Mouse (Mus musculus): Measurements from ENCODE around the gene H2al1h. TPM values are rescaled to one million over a fixed set of nuclear protein-coding genes. Genes with fewer than 3 reads are reported as not detected.
"Not testable (repeated sequence)": the region's sequence is repeated elsewhere in the genome, so short reads cannot be mapped to it uniquely, and the experiment has no call there.

The H2al1h gene
- not detected in 2 replicates for polyA plus RNA-seq (2014; fragmentation: Nextera tagmentation; extraction: Ambion mirVana)

- H3K27me3 ChIP-seq (ENCODE audit: control insufficient read depth, insufficient read depth, low read length); H3K27ac ChIP-seq (replicated peaks; ENCODE audit: low read depth, low read length); H3K9ac ChIP-seq (replicated peaks; ENCODE audit: low read length); H3K4me1 ChIP-seq (ENCODE audit: control insufficient read depth, insufficient read depth, low read length); DNase-seq; H3K9me3 ChIP-seq (ENCODE audit: control insufficient read depth, low read length); H3K36me3 ChIP-seq (ENCODE audit: control insufficient read depth, insufficient read depth, low read length); H3K4me3 ChIP-seq (replicated peaks; ENCODE audit: low read depth, low read length); ATAC-seq (ENCODE audit: low FRiP score, low TSS enrichment); H3K4me2 ChIP-seq (ENCODE audit: low read length): not testable (repeated sequence)
- WGBS: no CpG with 5 or more reads among the region's 6 CpGs
These were observed at the start of gene H2al1h for GRCm38 (mm10) chrX:11321192-11321591. Gene H2al1h (plus strand): TSS chrX:11321492.

- no peak for DNase-seq
- H3K4me3 ChIP-seq (replicated peaks; ENCODE audit: low read depth, low read length): no peak overlapping the region
- no peak overlapping the region for H3K9ac ChIP-seq (replicated peaks; ENCODE audit: low read length)
- ATAC-seq (ENCODE audit: low FRiP score, low TSS enrichment): no peak
- H3K27ac ChIP-seq (replicated peaks; ENCODE audit: low read depth, low read length): no peak overlapping the region
- no peaks in the 10 kb centered on the region for H3K27me3 ChIP-seq (ENCODE audit: control insufficient read depth, insufficient read depth, low read length)
- H3K9me3 ChIP-seq (ENCODE audit: control insufficient read depth, low read length): no peaks in the 10 kb centered on the region
- no peaks in the 10 kb centered on the region for H3K36me3 ChIP-seq (ENCODE audit: control insufficient read depth, insufficient read depth, low read length)
- no peak overlapping the region for H3K4me2 ChIP-seq (ENCODE audit: low read length)
- H3K4me1 ChIP-seq (ENCODE audit: control insufficient read depth, insufficient read depth, low read length): no peaks in the 10 kb centered on the region
- 78% methylated on average over 3 of the region's 3 CpGs for WGBS
These were observed 48.1 kb upstream of the H2al1h start for GRCm38 (mm10) chrX:11273190-11273589.

GRCm38 (mm10) chrX:11277083-11277482, 44.2 kb upstream of the H2al1h start:
- Histone ChIP-seq H3K9me3 (ENCODE audit: control insufficient read depth, low read length) (no peaks in the 10 kb centered on the region), H3K9ac (replicated peaks; ENCODE audit: low read length) (no peak overlapping the region), H3K27me3 (ENCODE audit: control insufficient read depth, insufficient read depth, low read length) (no peaks in the 10 kb centered on the region), H3K4me2 (ENCODE audit: low read length) (no peak overlapping the region), H3K4me1 (ENCODE audit: control insufficient read depth, insufficient read depth, low read length) (no peaks in the 10 kb centered on the region), H3K36me3 (ENCODE audit: control insufficient read depth, insufficient read depth, low read length) (no peaks in the 10 kb centered on the region), H3K4me3 (replicated peaks; ENCODE audit: low read depth, low read length) (no peak overlapping the region), H3K27ac (replicated peaks; ENCODE audit: low read depth, low read length) (no peak overlapping the region)
- 84% methylated on average over 6 of the region's 6 CpGs for WGBS
- ATAC-seq (ENCODE audit: low FRiP score, low TSS enrichment) (no peak), DNase-seq (no peak)

DNA sequence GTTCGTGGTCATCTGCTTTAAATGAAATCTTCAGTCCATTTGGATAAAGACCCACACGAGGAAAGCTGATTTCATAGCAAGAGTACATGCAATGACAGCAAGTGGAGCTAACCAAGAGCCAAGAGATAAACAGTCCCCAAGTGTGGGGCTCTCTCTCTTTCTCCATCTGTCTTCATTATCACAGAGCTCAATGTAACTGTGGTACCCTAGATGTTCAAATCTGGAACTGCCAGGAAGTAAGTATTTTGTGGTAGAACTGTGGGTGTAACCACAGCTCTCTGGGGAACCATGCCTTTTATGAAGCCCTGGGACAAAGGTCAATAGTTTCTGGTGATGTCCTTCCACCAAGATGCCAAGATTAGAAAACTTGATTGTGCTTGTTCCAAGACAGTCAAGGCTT, 40.6 kb upstream of the H2al1h start:
- Histone ChIP-seq H3K4me1 (ENCODE audit: control insufficient read depth, insufficient read depth, low read length) (no peaks in the 10 kb centered on the region), H3K9me3 (ENCODE audit: control insufficient read depth, low read length) (no peaks in the 10 kb centered on the region), H3K36me3 (ENCODE audit: control insufficient read depth, insufficient read depth, low read length) (no peaks in the 10 kb centered on the region), H3K4me2 (ENCODE audit: low read length) (no peak overlapping the region), H3K9ac (replicated peaks; ENCODE audit: low read length) (no peak overlapping the region), H3K27ac (replicated peaks; ENCODE audit: low read depth, low read length) (no peak overlapping the region), H3K27me3 (ENCODE audit: control insufficient read depth, insufficient read depth, low read length) (no peaks in the 10 kb centered on the region), H3K4me3 (replicated peaks; ENCODE audit: low read depth, low read length) (no peak overlapping the region)
- 71% methylated on average over 2 of the region's 2 CpGs for WGBS
- DNase-seq (no peak), ATAC-seq (ENCODE audit: low FRiP score, low TSS enrichment) (no peak)

- no peak for DNase-seq
- Histone ChIP-seq H3K9me3 (ENCODE audit: control insufficient read depth, low read length) (no peaks in the 10 kb centered on the region), H3K4me3 (replicated peaks; ENCODE audit: low read depth, low read length) (no peak overlapping the region), H3K27me3 (ENCODE audit: control insufficient read depth, insufficient read depth, low read length) (no peaks in the 10 kb centered on the region), H3K4me2 (ENCODE audit: low read length) (no peak overlapping the region), H3K36me3 (ENCODE audit: control insufficient read depth, insufficient read depth, low read length) (no peaks in the 10 kb centered on the region), H3K4me1 (ENCODE audit: control insufficient read depth, insufficient read depth, low read length) (no peaks in the 10 kb centered on the region), H3K27ac (replicated peaks; ENCODE audit: low read depth, low read length) (no peak overlapping the region), H3K9ac (replicated peaks; ENCODE audit: low read length) (no peak overlapping the region)
- no peak for ATAC-seq (ENCODE audit: low FRiP score, low TSS enrichment)
- WGBS: 76% methylated on average over 14 of the region's 14 CpGs
These were observed 32.9 kb upstream of the H2al1h start for GRCm38 (mm10) chrX:11288306-11288882.

- Histone ChIP-seq H3K4me1 (ENCODE audit: control insufficient read depth, insufficient read depth, low read length) (no peaks in the 10 kb centered on the region), H3K4me2 (ENCODE audit: low read length) (no peak overlapping the region), H3K4me3 (replicated peaks; ENCODE audit: low read depth, low read length) (no peak overlapping the region), H3K9me3 (ENCODE audit: control insufficient read depth, low read length) (no peaks in the 10 kb centered on the region), H3K36me3 (ENCODE audit: control insufficient read depth, insufficient read depth, low read length) (no peaks in the 10 kb centered on the region), H3K9ac (replicated peaks; ENCODE audit: low read length) (no peak overlapping the region), H3K27me3 (ENCODE audit: control insufficient read depth, insufficient read depth, low read length) (no peaks in the 10 kb centered on the region), H3K27ac (replicated peaks; ENCODE audit: low read depth, low read length) (no peak overlapping the region)
- DNase-seq (no peak), ATAC-seq (ENCODE audit: low FRiP score, low TSS enrichment) (no peak)
- 47% methylated on average over 4 of the region's 4 CpGs for whole genome bisulfite sequencing
These were observed 32.0 kb upstream of the H2al1h start for GRCm38 (mm10) chrX:11289244-11289643.

DNA sequence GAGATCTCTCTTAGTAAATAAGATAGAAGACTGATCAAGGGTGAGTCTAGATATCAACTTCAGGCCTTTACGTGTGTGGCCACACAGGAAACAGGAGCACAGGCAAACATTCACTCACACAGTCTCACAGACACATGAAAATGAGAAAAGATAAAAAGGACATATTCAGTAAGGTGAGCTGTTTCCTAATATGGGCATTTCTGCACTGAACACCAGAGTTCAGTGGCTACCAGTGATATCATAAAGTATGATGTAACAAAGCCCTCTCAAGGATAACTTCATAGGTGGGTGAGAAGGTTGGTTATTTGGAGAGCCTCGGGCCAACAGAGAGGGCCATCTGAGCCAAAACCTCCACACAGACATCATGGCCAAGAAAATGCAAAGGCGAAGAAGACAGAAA, 22.3 kb upstream of the H2al1h start, which contains the start of gene H2al1a:
Gene H2al1a, plus strand, starts transcription at position 301 of the 400 bp plus-strand sequence.
- H3K9ac ChIP-seq (replicated peaks; ENCODE audit: low read length); ATAC-seq (ENCODE audit: low FRiP score, low TSS enrichment); H3K4me3 ChIP-seq (replicated peaks; ENCODE audit: low read depth, low read length); H3K9me3 ChIP-seq (ENCODE audit: control insufficient read depth, low read length); H3K27me3 ChIP-seq (ENCODE audit: control insufficient read depth, insufficient read depth, low read length); H3K27ac ChIP-seq (replicated peaks; ENCODE audit: low read depth, low read length); H3K4me2 ChIP-seq (ENCODE audit: low read length); H3K36me3 ChIP-seq (ENCODE audit: control insufficient read depth, insufficient read depth, low read length); DNase-seq; H3K4me1 ChIP-seq (ENCODE audit: control insufficient read depth, insufficient read depth, low read length): not testable (repeated sequence)
- WGBS: no CpG with 5 or more reads among the region's 3 CpGs

DNA sequence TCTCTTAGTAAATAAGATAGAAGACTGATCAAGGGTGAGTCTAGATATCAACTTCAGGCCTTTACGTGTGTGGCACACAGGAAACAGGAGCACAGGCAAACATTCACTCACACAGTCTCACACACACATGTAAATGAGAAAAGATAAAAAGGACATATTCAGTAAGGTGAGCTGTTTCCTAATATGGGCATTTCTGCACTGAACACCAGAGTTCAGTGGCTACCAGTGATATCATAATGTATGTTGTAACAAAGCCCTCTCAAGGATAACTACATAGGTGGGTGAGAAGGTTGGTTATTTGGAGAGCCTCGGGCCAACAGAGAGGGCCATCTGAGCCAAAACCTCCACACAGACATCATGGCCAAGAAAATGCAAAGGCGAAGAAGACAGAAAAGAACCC, 19.2 kb upstream of the H2al1h start, which contains the start of gene H2al1b:
Gene H2al1b, plus strand, starts transcription at position 301 of the 400 bp plus-strand sequence.
- not testable (repeated sequence) for ATAC-seq (ENCODE audit: low FRiP score, low TSS enrichment); H3K9me3 ChIP-seq (ENCODE audit: control insufficient read depth, low read length); H3K4me2 ChIP-seq (ENCODE audit: low read length); H3K4me1 ChIP-seq (ENCODE audit: control insufficient read depth, insufficient read depth, low read length); H3K27me3 ChIP-seq (ENCODE audit: control insufficient read depth, insufficient read depth, low read length); H3K9ac ChIP-seq (replicated peaks; ENCODE audit: low read length); H3K27ac ChIP-seq (replicated peaks; ENCODE audit: low read depth, low read length); DNase-seq; H3K4me3 ChIP-seq (replicated peaks; ENCODE audit: low read depth, low read length); H3K36me3 ChIP-seq (ENCODE audit: control insufficient read depth, insufficient read depth, low read length)
- WGBS: 97% methylated on average over 1 of the region's 3 CpGs

DNA sequence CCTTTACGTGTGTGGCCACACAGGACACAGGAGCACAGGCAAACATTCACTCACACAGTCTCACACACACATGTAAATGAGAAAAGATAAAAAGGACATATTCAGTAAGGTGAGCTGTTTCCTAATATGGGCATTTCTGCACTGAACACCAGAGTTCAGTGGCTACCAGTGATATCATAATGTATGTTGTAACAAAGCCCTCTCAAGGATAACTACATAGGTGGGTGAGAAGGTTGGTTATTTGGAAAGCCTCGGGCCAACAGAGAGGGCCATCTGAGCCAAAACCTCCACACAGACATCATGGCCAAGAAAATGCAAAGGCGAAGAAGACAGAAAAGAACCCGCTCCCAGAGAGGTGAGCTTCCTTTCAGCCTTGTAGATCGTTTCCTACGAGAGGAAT, 15.9 kb upstream of the H2al1h start, which contains the start of gene H2al1c:
Gene H2al1c, plus strand, starts transcription at position 301 of the 400 bp plus-strand sequence.
- not testable (repeated sequence) for H3K4me2 ChIP-seq (ENCODE audit: low read length); H3K9ac ChIP-seq (replicated peaks; ENCODE audit: low read length); ATAC-seq (ENCODE audit: low FRiP score, low TSS enrichment); H3K27me3 ChIP-seq (ENCODE audit: control insufficient read depth, insufficient read depth, low read length); H3K9me3 ChIP-seq (ENCODE audit: control insufficient read depth, low read length); H3K36me3 ChIP-seq (ENCODE audit: control insufficient read depth, insufficient read depth, low read length); DNase-seq; H3K4me3 ChIP-seq (replicated peaks; ENCODE audit: low read depth, low read length); H3K4me1 ChIP-seq (ENCODE audit: control insufficient read depth, insufficient read depth, low read length); H3K27ac ChIP-seq (replicated peaks; ENCODE audit: low read depth, low read length)
- 67% methylated on average over 1 of the region's 6 CpGs for WGBS
